Mouse (Mus musculus): ENCODE measurements around the gene Tmem44. TPM values are rescaled to one million over a fixed set of nuclear protein-coding genes. Genes with fewer than 3 reads are reported as not detected.
A peak's percentile ranks its signal among the peaks of the same experiment; 100 is the strongest.

The Tmem44 gene
- polyA plus RNA-seq (2012; rRNA removed) = 1.2 and 3.0 TPM in 2 replicates

DNA sequence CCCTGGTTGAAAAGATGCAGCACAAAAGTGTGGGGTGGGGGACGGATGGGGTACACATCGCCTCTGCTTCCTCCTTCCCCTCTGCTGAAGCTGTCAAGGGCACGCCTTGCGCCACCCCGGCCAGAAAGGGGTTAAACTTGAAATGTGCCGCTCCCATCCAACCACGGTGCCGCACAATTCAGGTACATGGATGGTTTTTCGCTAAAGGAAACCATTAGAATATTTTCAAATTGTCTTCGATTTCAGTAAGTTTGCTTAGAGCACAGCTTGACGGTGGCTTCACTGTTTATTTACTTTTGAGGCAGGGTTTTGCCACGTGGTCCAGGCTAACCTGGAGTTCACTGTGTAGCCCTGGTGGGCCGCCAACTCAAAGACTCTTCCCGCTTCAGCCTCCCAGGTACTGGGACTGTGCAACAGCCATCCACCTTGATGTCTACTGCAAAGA, at the start of gene Tmem44:
Gene Tmem44, minus strand, starts transcription at position 95 of the 445 bp plus-strand sequence.
- Histone ChIP-seq H3K4me1 (ENCODE audit: control insufficient read depth, insufficient read depth, insufficient read length, low read length) (peaks cover 6% of the 10 kb centered on the region), H3K4me3 (ENCODE audit: low read depth, low read length) (peak within 1 kb of the TSS; percentile 72), H3K27ac (ENCODE audit: insufficient read depth, low read depth, low read length) (no peak within 1 kb of the TSS), H3K36me3 (ENCODE audit: control insufficient read depth, insufficient read depth, low read length) (no peaks in the 10 kb centered on the region), H3K27me3 (ENCODE audit: control insufficient read depth, insufficient read depth, low read length) (no peaks in the 10 kb centered on the region)
- TF ChIP-seq POLR2A (IDR thresholded peaks at IDR 0.05; ENCODE audit: low read depth, low read length) (no peak), CTCF (IDR thresholded peaks at IDR 0.05; ENCODE audit: extremely low read depth, insufficient read length, insufficient replicate concordance, low read depth, low read length) (no peak)
- WGBS = 4% methylated on average over 14 of the region's 14 CpGs

DNA sequence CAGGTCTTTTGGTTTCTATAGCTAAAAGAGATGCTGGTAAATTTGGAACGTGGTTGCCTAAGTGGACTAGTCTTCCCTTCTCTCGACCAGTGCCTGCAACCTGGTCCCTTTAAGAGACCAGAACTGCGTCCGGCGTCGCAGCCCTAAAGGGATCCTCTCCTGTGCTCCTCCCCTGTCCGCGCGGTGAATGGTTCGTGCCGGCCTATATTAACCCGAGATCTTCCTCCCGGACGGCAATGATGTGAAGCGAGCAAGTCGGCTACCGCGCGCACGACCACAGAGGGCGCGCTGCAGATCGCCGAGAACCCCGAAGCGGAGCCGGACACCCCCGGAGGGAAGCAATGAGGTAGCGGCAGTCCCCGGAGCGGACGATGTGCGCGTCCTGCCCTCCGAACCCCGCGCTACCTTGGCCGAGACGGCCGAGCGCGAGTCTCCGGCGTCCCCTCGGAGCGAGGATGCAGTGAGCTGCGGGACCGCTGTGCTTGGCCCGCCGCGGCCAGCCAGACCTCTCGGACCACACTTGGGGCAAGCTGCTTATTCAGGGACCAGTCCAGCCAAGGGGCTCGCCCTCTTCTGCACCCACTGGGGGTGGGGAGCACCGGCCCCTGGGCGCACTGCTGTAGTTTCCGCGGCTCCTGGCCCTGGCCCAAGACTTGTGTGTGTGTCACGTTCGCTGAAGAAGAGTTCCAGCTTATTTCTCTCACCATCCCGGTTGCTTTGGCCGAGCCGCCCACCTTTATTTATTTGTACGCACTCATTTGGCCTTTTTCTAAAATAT, 49.0 kb upstream of the Tmem44 start, which contains the start of gene Fam43a:
Gene Fam43a, plus strand, starts transcription at position 233 of the 778 bp plus-strand sequence.
- Histone ChIP-seq H3K27ac (ENCODE audit: insufficient read depth, low read depth, low read length) (peak within 1 kb of the TSS; percentile 73), H3K4me3 (ENCODE audit: low read depth, low read length) (peak within 1 kb of the TSS; percentile 92), H3K36me3 (ENCODE audit: control insufficient read depth, insufficient read depth, low read length) (no peaks in the 10 kb centered on the region), H3K4me1 (ENCODE audit: control insufficient read depth, insufficient read depth, insufficient read length, low read length) (peaks cover 6% of the 10 kb centered on the region; the same call in 1 of the 2 replicates), H3K27me3 (ENCODE audit: control insufficient read depth, insufficient read depth, low read length) (no peaks in the 10 kb centered on the region; the same call in 1 of the 2 replicates)
- under 1% methylated on average over 63 of the region's 63 CpGs for WGBS
- peak; percentile 95 for TF ChIP-seq POLR2A (IDR thresholded peaks at IDR 0.05; ENCODE audit: low read depth, low read length)
- peak; percentile 33; the same call in 1 of the 2 replicates for TF ChIP-seq CTCF (IDR thresholded peaks at IDR 0.05; ENCODE audit: extremely low read depth, insufficient read length, insufficient replicate concordance, low read depth, low read length)

DNA sequence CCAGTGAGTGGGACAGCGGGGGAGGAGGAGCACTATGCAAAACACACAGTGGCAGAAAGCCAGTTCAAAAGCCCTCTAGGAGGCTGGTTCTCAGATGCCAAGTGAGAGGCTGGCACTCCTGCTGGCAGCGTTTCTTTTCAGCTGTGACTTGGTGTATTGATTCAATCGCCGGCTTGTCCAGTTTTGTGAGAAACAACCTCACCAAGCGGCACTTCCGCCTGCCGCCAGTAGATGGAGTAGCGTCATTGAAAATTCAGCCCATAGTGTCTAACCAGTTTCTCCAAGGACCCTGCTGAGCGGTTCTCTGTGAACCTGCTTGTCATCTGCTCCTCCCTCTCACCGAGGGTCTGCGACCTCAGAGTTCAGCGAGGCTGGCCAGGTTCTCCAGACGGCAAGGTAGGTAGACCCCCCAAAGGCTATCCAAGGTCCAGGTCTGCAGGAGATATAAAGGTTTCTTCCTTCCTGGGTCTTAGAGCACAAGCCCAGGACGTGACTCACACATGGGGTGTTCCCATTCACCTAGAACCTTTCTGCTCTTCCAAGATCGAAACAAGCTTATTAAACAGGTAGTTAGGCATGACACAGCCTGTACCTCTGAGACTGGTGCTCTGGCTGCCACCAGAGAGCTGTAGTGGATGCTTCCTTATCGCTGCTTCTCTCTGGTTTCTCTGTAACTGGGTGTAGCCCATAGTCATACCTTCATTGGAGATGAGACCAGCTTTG, 46.5 kb upstream of the Tmem44 start:
- WGBS = 6% methylated on average over 16 of the region's 16 CpGs
- Histone ChIP-seq H3K4me3 (ENCODE audit: low read depth, low read length) (peak overlapping the region; percentile 42), H3K4me1 (ENCODE audit: control insufficient read depth, insufficient read depth, insufficient read length, low read length) (peaks cover 6% of the 10 kb centered on the region; the same call in 1 of the 2 replicates), H3K36me3 (ENCODE audit: control insufficient read depth, insufficient read depth, low read length) (no peaks in the 10 kb centered on the region), H3K27ac (ENCODE audit: insufficient read depth, low read depth, low read length) (no peak overlapping the region), H3K27me3 (ENCODE audit: control insufficient read depth, insufficient read depth, low read length) (no peaks in the 10 kb centered on the region; the same call in 1 of the 2 replicates)
- TF ChIP-seq CTCF (IDR thresholded peaks at IDR 0.05; ENCODE audit: extremely low read depth, insufficient read length, insufficient replicate concordance, low read depth, low read length) (peak; percentile 90; the same call in 1 of the 2 replicates), POLR2A (IDR thresholded peaks at IDR 0.05; ENCODE audit: low read depth, low read length) (no peak)

DNA sequence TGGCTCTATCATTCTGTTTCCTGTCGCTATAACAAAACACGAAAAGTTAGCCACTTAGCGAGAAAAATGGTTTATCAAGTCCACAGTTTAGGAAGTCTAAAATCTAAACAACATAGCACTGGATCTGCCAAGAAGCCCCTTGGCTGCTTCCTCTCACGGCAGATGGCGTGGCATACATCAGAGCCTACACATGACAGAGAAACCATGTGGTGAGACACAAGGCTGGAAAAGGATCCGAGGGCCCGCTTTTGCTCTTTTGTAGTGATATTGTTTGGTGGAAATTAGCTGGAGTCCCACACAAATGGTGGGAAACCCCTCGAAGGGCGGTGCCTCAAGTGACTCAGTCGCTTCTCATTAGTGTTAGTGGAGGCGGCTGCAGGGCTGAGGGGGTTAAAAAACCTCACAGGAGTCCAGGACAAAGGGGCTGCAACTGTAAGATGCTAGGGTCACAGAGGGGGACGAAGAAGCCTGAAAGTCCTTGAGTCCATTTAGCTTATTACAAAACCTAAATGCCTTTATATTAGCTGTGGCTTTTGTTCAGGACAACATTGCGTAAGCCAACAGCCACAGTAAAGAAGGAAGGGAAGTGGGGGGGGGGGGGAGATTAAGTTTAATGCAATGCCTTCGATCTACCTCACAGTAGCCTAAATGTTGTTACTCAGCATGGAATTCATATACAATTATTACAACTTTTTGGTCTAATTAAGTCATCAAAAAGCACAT, 45.4 kb upstream of the Tmem44 start:
- Histone ChIP-seq H3K27ac (ENCODE audit: insufficient read depth, low read depth, low read length) (no peak overlapping the region), H3K4me3 (ENCODE audit: low read depth, low read length) (no peak overlapping the region), H3K36me3 (ENCODE audit: control insufficient read depth, insufficient read depth, low read length) (no peaks in the 10 kb centered on the region), H3K4me1 (ENCODE audit: control insufficient read depth, insufficient read depth, insufficient read length, low read length) (peaks cover 6% of the 10 kb centered on the region; the same call in 1 of the 2 replicates), H3K27me3 (ENCODE audit: control insufficient read depth, insufficient read depth, low read length) (no peaks in the 10 kb centered on the region; the same call in 1 of the 2 replicates)
- WGBS = 70% methylated on average over 14 of the region's 14 CpGs
- no peak for TF ChIP-seq CTCF (IDR thresholded peaks at IDR 0.05; ENCODE audit: extremely low read depth, insufficient read length, insufficient replicate concordance, low read depth, low read length)
- no peak for TF ChIP-seq POLR2A (IDR thresholded peaks at IDR 0.05; ENCODE audit: low read depth, low read length)

DNA sequence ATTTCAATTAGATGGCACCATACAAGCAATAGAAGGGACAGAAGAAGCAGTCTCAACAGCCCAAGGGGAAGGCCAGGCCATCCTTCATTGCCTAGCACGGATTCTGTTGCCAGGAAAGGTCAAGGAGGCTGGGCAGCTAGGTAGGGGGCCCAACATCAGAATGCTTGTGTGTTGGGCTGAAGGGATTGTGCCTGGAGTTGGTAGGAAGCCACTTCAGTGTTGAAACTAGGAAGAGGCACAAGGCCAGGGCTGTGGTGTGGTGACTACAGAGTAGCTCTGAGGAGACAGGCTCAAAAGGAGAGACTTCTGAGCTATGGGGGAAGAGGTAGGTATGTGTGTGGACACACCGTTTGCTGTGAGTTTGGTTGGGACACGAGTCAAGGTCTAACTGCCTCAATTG, 44.7 kb upstream of the Tmem44 start:
- Histone ChIP-seq H3K27me3 (ENCODE audit: control insufficient read depth, insufficient read depth, low read length) (no peaks in the 10 kb centered on the region; the same call in 1 of the 2 replicates), H3K27ac (ENCODE audit: insufficient read depth, low read depth, low read length) (no peak overlapping the region), H3K4me3 (ENCODE audit: low read depth, low read length) (no peak overlapping the region), H3K4me1 (ENCODE audit: control insufficient read depth, insufficient read depth, insufficient read length, low read length) (peaks cover 4% of the 10 kb centered on the region; the same call in 1 of the 2 replicates), H3K36me3 (ENCODE audit: control insufficient read depth, insufficient read depth, low read length) (no peaks in the 10 kb centered on the region)
- TF ChIP-seq POLR2A (IDR thresholded peaks at IDR 0.05; ENCODE audit: low read depth, low read length) (no peak), CTCF (IDR thresholded peaks at IDR 0.05; ENCODE audit: extremely low read depth, insufficient read length, insufficient replicate concordance, low read depth, low read length) (no peak)
- WGBS = 54% methylated on average over 3 of the region's 3 CpGs

DNA sequence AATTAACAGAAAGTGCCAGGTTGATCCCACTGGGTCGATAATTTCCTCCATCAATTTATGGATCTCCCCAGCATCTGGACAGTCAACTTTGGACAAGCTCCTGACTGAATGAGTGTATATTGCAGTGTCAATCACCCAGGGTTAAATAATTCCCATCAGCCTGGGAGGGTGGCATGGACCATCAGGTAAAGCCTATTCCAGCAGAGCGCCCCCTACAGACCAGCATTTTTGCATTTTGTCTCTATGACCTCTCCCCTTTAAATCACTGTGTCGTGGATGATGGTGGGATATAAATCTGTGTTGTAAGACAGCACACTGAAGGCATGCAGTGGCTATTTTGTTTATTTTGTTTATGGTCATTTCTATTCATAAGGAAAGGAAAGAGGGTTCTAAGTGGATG, 41.3 kb upstream of the Tmem44 start:
- Histone ChIP-seq H3K27ac (ENCODE audit: insufficient read depth, low read depth, low read length) (no peak overlapping the region), H3K4me1 (ENCODE audit: control insufficient read depth, insufficient read depth, insufficient read length, low read length) (no peaks in the 10 kb centered on the region), H3K27me3 (ENCODE audit: control insufficient read depth, insufficient read depth, low read length) (no peaks in the 10 kb centered on the region; the same call in 1 of the 2 replicates), H3K4me3 (ENCODE audit: low read depth, low read length) (no peak overlapping the region), H3K36me3 (ENCODE audit: control insufficient read depth, insufficient read depth, low read length) (no peaks in the 10 kb centered on the region)
- 41% methylated on average over 3 of the region's 3 CpGs for WGBS
- TF ChIP-seq POLR2A (IDR thresholded peaks at IDR 0.05; ENCODE audit: low read depth, low read length) (no peak), CTCF (IDR thresholded peaks at IDR 0.05; ENCODE audit: extremely low read depth, insufficient read length, insufficient replicate concordance, low read depth, low read length) (peak; percentile 10; the same call in 1 of the 2 replicates)

Measured in small intestine, adult 2 months (tissue).